Mouse (Mus musculus): Measurements from ENCODE around the gene Pik3c2b.
"Not testable (repeated sequence)": the region's sequence is repeated elsewhere in the genome, so short reads cannot be mapped to it uniquely, and the experiment has no call there.

The Pik3c2b gene

GRCm38 (mm10) chr1:133045011-133045860 is at the start of gene Pik3c2b:
Pik3c2b (plus strand) TSS chr1:133045667.
- no peak for DNase-seq (ENCODE audit: low spot score in 2 of 2)

GRCm38 (mm10) chr1:133000347-133000746 is 45.1 kb upstream of the Pik3c2b start:
- DNase-seq (ENCODE audit: low spot score in 2 of 2) = no peak

DNA sequence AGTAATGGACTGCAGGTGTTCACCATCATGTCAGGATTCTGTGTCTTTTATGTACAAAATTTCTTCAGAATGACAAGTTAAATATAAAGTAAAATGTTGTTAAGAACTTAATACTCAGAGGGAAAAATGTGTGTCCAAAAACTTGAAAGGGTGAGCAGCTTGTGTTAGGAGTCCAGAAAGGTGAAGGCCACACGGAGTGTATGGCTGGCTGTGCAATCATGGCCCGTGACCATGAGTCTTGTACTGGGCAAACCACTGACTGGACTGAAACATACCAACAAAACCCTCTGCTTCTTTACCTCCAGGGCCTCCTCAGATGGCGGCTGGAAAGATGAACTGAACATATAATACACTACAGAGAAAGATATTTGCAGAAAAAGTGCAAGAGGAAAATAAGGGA is 38.9 kb upstream of the Pik3c2b start:
- DNase-seq (ENCODE audit: low spot score in 2 of 2) = no peak

- no peak for DNase-seq (ENCODE audit: low spot score in 2 of 2)
Measured at GRCm38 (mm10) chr1:133011955-133012841, 33.3 kb upstream of the Pik3c2b start.

DNA sequence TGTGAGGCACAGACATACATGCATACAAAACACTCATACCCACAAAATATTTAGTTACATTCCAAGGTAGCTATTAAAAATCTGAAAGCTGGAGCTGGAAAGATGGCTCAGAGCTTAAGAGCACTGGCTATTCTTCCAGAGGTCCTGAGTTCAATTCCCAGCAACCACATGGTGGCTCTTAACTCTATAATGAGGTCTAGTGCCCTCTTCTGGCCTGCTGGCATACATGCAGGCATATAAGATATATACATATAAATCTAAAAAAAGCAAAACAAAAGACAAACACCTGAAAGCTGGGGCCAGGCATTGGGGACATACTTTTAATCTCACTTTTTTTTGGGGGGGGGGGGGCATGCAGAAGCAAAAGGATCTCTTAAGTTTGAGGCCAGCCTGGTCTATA is 32.1 kb upstream of the Pik3c2b start:
- DNase-seq (ENCODE audit: low spot score in 2 of 2) = no peak

DNA sequence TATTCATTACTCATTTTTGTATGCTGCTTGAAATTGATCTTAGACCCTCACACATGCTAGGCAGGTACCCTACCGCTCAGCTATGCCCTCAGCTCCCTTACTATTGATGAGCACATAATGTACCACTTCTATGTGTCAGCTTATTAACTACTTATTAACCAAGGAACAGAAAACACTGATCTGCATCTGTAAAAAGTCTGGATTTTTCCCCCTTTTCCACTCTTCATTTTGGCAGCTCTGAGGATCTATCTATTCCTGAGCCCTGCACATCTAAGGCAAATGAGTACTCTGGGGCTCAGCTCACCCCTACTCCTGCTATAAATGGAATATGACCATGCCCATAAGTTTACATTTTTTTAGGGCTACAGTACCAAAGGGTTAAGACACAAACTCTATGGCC is 31.3 kb upstream of the Pik3c2b start:
- no peak for DNase-seq (ENCODE audit: low spot score in 2 of 2)

GRCm38 (mm10) chr1:133016775-133017428 is 28.6 kb upstream of the Pik3c2b start:
- DNase-seq (ENCODE audit: low spot score in 2 of 2) = no peak

GRCm38 (mm10) chr1:133018580-133018979 is 26.9 kb upstream of the Pik3c2b start:
- DNase-seq (ENCODE audit: low spot score in 2 of 2) = no peak

DNA sequence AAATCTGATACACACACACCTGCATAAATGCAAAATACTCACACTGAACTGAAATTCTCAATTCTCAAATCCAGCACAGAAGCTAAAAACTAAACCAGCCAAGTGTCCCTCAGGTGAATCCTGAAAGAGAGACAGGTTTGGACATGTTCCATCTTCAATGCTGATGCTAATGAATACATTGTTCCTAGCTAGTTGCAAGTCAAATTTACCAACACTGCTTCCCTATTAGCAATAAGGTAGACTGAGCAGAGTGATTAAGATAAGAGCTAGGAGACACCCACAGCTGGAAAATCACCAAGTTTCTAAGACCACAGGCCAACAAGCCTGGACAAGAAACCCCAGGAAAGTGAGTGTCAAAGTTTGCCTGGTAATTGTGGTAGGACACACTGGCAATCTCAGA is 26.2 kb upstream of the Pik3c2b start:
- no peak for DNase-seq (ENCODE audit: low spot score in 2 of 2)

- no peak for DNase-seq (ENCODE audit: low spot score in 2 of 2)
Measured at GRCm38 (mm10) chr1:133020137-133020894, 25.2 kb upstream of the Pik3c2b start.

DNA sequence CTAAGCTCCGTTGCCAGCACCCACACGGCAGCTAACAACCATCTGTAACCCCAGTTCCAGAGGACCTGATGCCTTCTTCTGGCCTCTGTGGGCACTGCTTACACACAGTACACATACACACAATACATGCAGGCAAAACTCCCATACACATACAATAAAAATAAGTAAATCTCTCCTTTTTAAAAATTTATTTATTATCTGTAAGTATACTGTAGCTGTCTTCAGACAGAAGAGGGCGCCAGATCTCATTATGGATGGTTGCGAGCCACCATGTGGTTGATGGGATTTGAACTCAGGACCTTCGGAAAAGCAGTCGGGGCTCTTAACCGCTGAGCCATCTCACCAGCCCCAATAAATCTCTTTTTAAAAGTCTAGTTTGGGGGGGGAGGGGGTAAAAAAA is 24.1 kb upstream of the Pik3c2b start:
- DNase-seq (ENCODE audit: low spot score in 2 of 2) = no peak

GRCm38 (mm10) chr1:133021971-133022370 is 23.5 kb upstream of the Pik3c2b start:
- DNase-seq (ENCODE audit: low spot score in 2 of 2) = not testable (repeated sequence)

GRCm38 (mm10) chr1:133023723-133024122 is 21.7 kb upstream of the Pik3c2b start:
- DNase-seq (ENCODE audit: low spot score in 2 of 2) = not testable (repeated sequence)

- DNase-seq (ENCODE audit: low spot score in 2 of 2) = no peak
Measured at GRCm38 (mm10) chr1:133024426-133024825, 21.0 kb upstream of the Pik3c2b start.

DNA sequence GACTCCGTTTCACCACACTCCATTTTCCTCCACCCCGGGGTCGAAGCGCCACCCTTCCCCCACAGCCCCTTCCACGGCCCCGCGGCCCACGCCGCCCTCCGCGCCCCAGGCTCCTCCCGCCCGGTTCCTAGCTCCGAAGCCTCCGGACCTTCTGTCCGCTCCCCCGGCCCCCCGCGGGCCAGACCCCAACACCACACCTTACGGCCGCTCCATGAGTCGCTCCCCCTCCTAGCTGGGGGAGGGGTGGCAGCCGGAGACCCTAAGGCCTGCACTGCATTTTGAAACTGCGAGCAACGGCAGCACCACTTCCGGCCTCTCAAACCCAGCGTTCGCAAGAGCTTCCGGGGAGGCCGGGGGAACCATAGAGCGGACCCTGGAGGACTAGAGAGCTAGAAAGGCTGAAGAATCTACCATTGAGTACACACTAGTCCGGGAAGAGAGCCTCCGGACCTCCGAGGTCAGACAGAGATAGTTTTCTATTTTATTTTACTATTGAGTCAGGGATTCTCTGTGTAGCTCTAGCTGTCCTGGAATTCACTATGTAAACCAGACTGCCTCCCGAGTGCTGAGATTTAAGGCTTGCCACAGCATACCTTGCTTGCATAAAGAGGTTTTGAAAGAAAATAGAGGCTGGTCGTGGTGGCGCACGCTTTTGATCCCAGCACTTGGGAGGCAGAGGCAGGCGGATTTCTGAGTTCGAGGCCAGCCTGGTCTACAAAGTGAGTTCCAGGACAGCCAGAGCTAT is 20.2 kb upstream of the Pik3c2b start:
- DNase-seq (ENCODE audit: low spot score in 2 of 2) = peak; percentile 73 to 90

- not testable (repeated sequence) for DNase-seq (ENCODE audit: low spot score in 2 of 2)
Measured at GRCm38 (mm10) chr1:133025796-133026190, 19.7 kb upstream of the Pik3c2b start.

GRCm38 (mm10) chr1:133027126-133027525 is 18.3 kb upstream of the Pik3c2b start:
- no peak for DNase-seq (ENCODE audit: low spot score in 2 of 2)

GRCm38 (mm10) chr1:133027980-133028379 is 17.5 kb upstream of the Pik3c2b start:
- no peak for DNase-seq (ENCODE audit: low spot score in 2 of 2)

GRCm38 (mm10) chr1:133029744-133030143 is 15.7 kb upstream of the Pik3c2b start:
- DNase-seq (ENCODE audit: low spot score in 2 of 2) = no peak

- DNase-seq (ENCODE audit: low spot score in 2 of 2) = no peak
Measured at GRCm38 (mm10) chr1:133030461-133030860, 15.0 kb upstream of the Pik3c2b start, which contains the start of gene Mdm4. Mdm4 (minus strand) TSS chr1:133030561.

- DNase-seq (ENCODE audit: low spot score in 2 of 2) = no peak
Measured at GRCm38 (mm10) chr1:133032981-133033315, 12.5 kb upstream of the Pik3c2b start.
